Mouse (Mus musculus): ENCODE data around the gene Gm20431. TPM values are rescaled to one million over a fixed set of nuclear protein-coding genes. Genes with fewer than 3 reads are reported as not detected.

Gene Gm20431
- polyA plus RNA-seq, 1 experiment from 2014 or later, result 2.0 TPM

- ATAC-seq, result peak; percentile 49; the same call in 1 of the 2 replicates
- Histone ChIP-seq H3K36me3 (ENCODE audit: control insufficient read depth, insufficient read depth, low read length) (no peaks in the 10 kb centered on the region), H3K27me3 (replicated peaks; ENCODE audit: control insufficient read depth, insufficient read depth, low read length) (no peaks in the 10 kb centered on the region), H3K4me1 (ENCODE audit: control insufficient read depth, insufficient read depth, low read length) (peaks cover 4% of the 10 kb centered on the region; the same call in 1 of the 2 replicates), H3K9me3 (ENCODE audit: control insufficient read depth, low read length) (no peaks in the 10 kb centered on the region), H3K4me3 (ENCODE audit: low read length) (no peak overlapping the region), H3K4me2 (ENCODE audit: low read depth, low read length) (no peak overlapping the region), H3K9ac (ENCODE audit: low read depth, low read length) (no peak overlapping the region), H3K27ac (ENCODE audit: low read length) (no peak overlapping the region)
- WGBS, result 47% methylated on average over 8 of the region's 8 CpGs
Observed at GRCm38 (mm10) chr2:167641337-167641736, 20.0 kb downstream of the Gm20431 start.

- Histone ChIP-seq H3K4me2 (ENCODE audit: low read depth, low read length) (no peak overlapping the region), H3K27me3 (replicated peaks; ENCODE audit: control insufficient read depth, insufficient read depth, low read length) (no peaks in the 10 kb centered on the region), H3K36me3 (ENCODE audit: control insufficient read depth, insufficient read depth, low read length) (no peaks in the 10 kb centered on the region), H3K9me3 (ENCODE audit: control insufficient read depth, low read length) (no peaks in the 10 kb centered on the region), H3K4me3 (ENCODE audit: low read length) (no peak overlapping the region), H3K4me1 (ENCODE audit: control insufficient read depth, insufficient read depth, low read length) (peaks cover 4% of the 10 kb centered on the region; the same call in 1 of the 2 replicates), H3K9ac (ENCODE audit: low read depth, low read length) (no peak overlapping the region), H3K27ac (ENCODE audit: low read length) (no peak overlapping the region)
- 86% methylated on average over 3 of the region's 3 CpGs for WGBS
- ATAC-seq, result no peak
Observed at GRCm38 (mm10) chr2:167640279-167640678, 21.0 kb downstream of the Gm20431 start.

GRCm38 (mm10) chr2:167634865-167635512 is 26.3 kb downstream of the Gm20431 start:
- Histone ChIP-seq H3K4me1 (ENCODE audit: control insufficient read depth, insufficient read depth, low read length) (peaks cover 28% of the 10 kb centered on the region), H3K36me3 (ENCODE audit: control insufficient read depth, insufficient read depth, low read length) (no peaks in the 10 kb centered on the region), H3K9ac (ENCODE audit: low read depth, low read length) (no peak overlapping the region), H3K27me3 (replicated peaks; ENCODE audit: control insufficient read depth, insufficient read depth, low read length) (no peaks in the 10 kb centered on the region), H3K4me2 (ENCODE audit: low read depth, low read length) (peak overlapping the region; percentile 65), H3K4me3 (ENCODE audit: low read length) (peak overlapping the region; percentile 40), H3K27ac (ENCODE audit: low read length) (no peak overlapping the region), H3K9me3 (ENCODE audit: control insufficient read depth, low read length) (no peaks in the 10 kb centered on the region)
- WGBS, result 75% methylated on average over 7 of the region's 7 CpGs
- ATAC-seq, result no peak

- H3K36me3 ChIP-seq (ENCODE audit: control insufficient read depth, insufficient read depth, low read length), result no peaks in the 10 kb centered on the region
- peak overlapping the region; percentile 65 for H3K4me2 ChIP-seq (ENCODE audit: low read depth, low read length)
- peaks cover 34% of the 10 kb centered on the region for H3K4me1 ChIP-seq (ENCODE audit: control insufficient read depth, insufficient read depth, low read length)
- no peaks in the 10 kb centered on the region for H3K9me3 ChIP-seq (ENCODE audit: control insufficient read depth, low read length)
- peak overlapping the region; percentile 40 for H3K4me3 ChIP-seq (ENCODE audit: low read length)
- ATAC-seq, result peak; percentile 65
- under 1% methylated on average over 15 of the region's 15 CpGs for WGBS
- peak overlapping the region; percentile 67 for H3K27ac ChIP-seq (ENCODE audit: low read length)
- no peaks in the 10 kb centered on the region for H3K27me3 ChIP-seq (replicated peaks; ENCODE audit: control insufficient read depth, insufficient read depth, low read length)
- H3K9ac ChIP-seq (ENCODE audit: low read depth, low read length), result peak overlapping the region; percentile 43
Observed at GRCm38 (mm10) chr2:167634338-167634770, 26.9 kb downstream of the Gm20431 start.

GRCm38 (mm10) chr2:167633537-167633872 is 27.8 kb downstream of the Gm20431 start:
- H3K9me3 ChIP-seq (ENCODE audit: control insufficient read depth, low read length), result no peaks in the 10 kb centered on the region
- no peaks in the 10 kb centered on the region for H3K27me3 ChIP-seq (replicated peaks; ENCODE audit: control insufficient read depth, insufficient read depth, low read length)
- H3K27ac ChIP-seq (ENCODE audit: low read length), result peak overlapping the region; percentile 87; the same call in 1 of the 2 replicates
- H3K4me1 ChIP-seq (ENCODE audit: control insufficient read depth, insufficient read depth, low read length), result peaks cover 43% of the 10 kb centered on the region
- no peak overlapping the region for H3K4me3 ChIP-seq (ENCODE audit: low read length)
- H3K4me2 ChIP-seq (ENCODE audit: low read depth, low read length), result no peak overlapping the region; the same call in 1 of the 2 replicates
- peak overlapping the region; percentile 24; the same call in 1 of the 2 replicates for H3K9ac ChIP-seq (ENCODE audit: low read depth, low read length)
- ATAC-seq, result no peak
- 85% methylated on average over 6 of the region's 6 CpGs for WGBS
- no peaks in the 10 kb centered on the region for H3K36me3 ChIP-seq (ENCODE audit: control insufficient read depth, insufficient read depth, low read length)

- H3K4me2 ChIP-seq (ENCODE audit: low read depth, low read length), result peak overlapping the region; percentile 53
- H3K4me3 ChIP-seq (ENCODE audit: low read length), result peak overlapping the region; percentile 92
- peaks cover 45% of the 10 kb centered on the region for H3K4me1 ChIP-seq (ENCODE audit: control insufficient read depth, insufficient read depth, low read length)
- no peak for ATAC-seq
- no peaks in the 10 kb centered on the region for H3K27me3 ChIP-seq (replicated peaks; ENCODE audit: control insufficient read depth, insufficient read depth, low read length)
- no peaks in the 10 kb centered on the region for H3K36me3 ChIP-seq (ENCODE audit: control insufficient read depth, insufficient read depth, low read length)
- WGBS, result 73% methylated on average over 12 of the region's 12 CpGs
- H3K9me3 ChIP-seq (ENCODE audit: control insufficient read depth, low read length), result no peaks in the 10 kb centered on the region
- H3K9ac ChIP-seq (ENCODE audit: low read depth, low read length), result peak overlapping the region; percentile 63
- peak overlapping the region; percentile 87 for H3K27ac ChIP-seq (ENCODE audit: low read length)
Observed at GRCm38 (mm10) chr2:167632731-167633536, 28.4 kb downstream of the Gm20431 start.

- WGBS, result under 1% methylated on average over 73 of the region's 87 CpGs
- peak within 1 kb of the TSS; percentile 96 for H3K9ac ChIP-seq (ENCODE audit: low read depth, low read length)
- no peaks in the 10 kb centered on the region for H3K27me3 ChIP-seq (replicated peaks; ENCODE audit: control insufficient read depth, insufficient read depth, low read length)
- ATAC-seq, result peak; percentile 88
- 0 out of 2 replicates have a peak, but pooled peaks cover 4% of the 10 kb centered on the region for H3K36me3 ChIP-seq (ENCODE audit: control insufficient read depth, insufficient read depth, low read length)
- H3K27ac ChIP-seq (ENCODE audit: low read length), result peak within 1 kb of the TSS; percentile 93
- H3K9me3 ChIP-seq (ENCODE audit: control insufficient read depth, low read length), result no peaks in the 10 kb centered on the region
- H3K4me2 ChIP-seq (ENCODE audit: low read depth, low read length), result peak within 1 kb of the TSS; percentile 95
- peak within 1 kb of the TSS; percentile 92 for H3K4me3 ChIP-seq (ENCODE audit: low read length)
- H3K4me1 ChIP-seq (ENCODE audit: control insufficient read depth, insufficient read depth, low read length), result peaks cover 45% of the 10 kb centered on the region
Observed at GRCm38 (mm10) chr2:167631591-167632448, 29.5 kb downstream of the Gm20431 start, which contains the start of gene Ube2v1. TSS of gene Ube2v1 (minus strand) at chr2:167632095.

GRCm38 (mm10) chr2:167631181-167631590 is 30.1 kb downstream of the Gm20431 start:
- 0 out of 2 replicates have a peak, but pooled peaks cover 4% of the 10 kb centered on the region for H3K36me3 ChIP-seq (ENCODE audit: control insufficient read depth, insufficient read depth, low read length)
- no peaks in the 10 kb centered on the region for H3K27me3 ChIP-seq (replicated peaks; ENCODE audit: control insufficient read depth, insufficient read depth, low read length)
- under 1% methylated on average over 31 of the region's 31 CpGs for WGBS
- 0 out of 2 replicates have a peak, but pooled peaks have one; percentile 1 for ATAC-seq
- H3K9me3 ChIP-seq (ENCODE audit: control insufficient read depth, low read length), result no peaks in the 10 kb centered on the region
- H3K4me2 ChIP-seq (ENCODE audit: low read depth, low read length), result peak overlapping the region; percentile 95
- H3K27ac ChIP-seq (ENCODE audit: low read length), result peak overlapping the region; percentile 93
- H3K4me1 ChIP-seq (ENCODE audit: control insufficient read depth, insufficient read depth, low read length), result peaks cover 45% of the 10 kb centered on the region
- peak overlapping the region; percentile 92 for H3K4me3 ChIP-seq (ENCODE audit: low read length)
- peak overlapping the region; percentile 96 for H3K9ac ChIP-seq (ENCODE audit: low read depth, low read length)
